ENCODE assay signal across 21 mouse cellular contexts in the genomic region with DNA sequence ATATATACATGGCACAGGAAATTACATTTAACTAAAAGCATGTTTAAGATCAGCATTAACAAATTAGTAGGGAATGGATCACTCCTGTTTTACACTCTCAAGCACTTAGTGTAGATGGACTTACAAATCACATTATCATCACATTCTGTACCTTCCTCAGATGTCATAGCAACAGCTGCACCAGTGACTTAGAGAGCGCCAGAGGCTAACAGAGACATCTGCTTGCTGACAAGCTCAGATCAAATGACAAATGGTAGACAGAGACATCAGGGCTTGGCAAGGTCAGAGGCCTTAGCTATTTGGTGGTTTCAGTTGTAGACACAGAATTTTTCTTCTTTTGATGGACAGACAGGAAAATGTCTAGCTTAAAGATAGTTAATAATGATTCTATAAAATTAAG.
DNase-seq lines count a peak whose midpoint lies in the region; ATAC-seq lines count a peak whose summit lies in the region.
"Had no signal": no experiment of that assay in that cellular context is flagged by ENCODE, and none has a peak within 500 bp of the region (broad histone marks: within the 10 kb centered on the region; RNA-seq: fewer than 3 reads in every experiment).

No protein-coding gene starts in this region.

- H3K27ac ChIP-seq in forebrain, embryonic 12.5 days = no peak overlapping the region
- no peak overlapping the region for H3K27ac ChIP-seq in forebrain, embryonic 10.5 days
- H3K27ac ChIP-seq in midbrain, embryonic 13.5 days = no peak overlapping the region
- H3K27ac ChIP-seq in midbrain, embryonic 15.5 days = no peak overlapping the region
- no peak overlapping the region for H3K27ac ChIP-seq in hindbrain, embryonic 13.5 days
- H3K27ac ChIP-seq: forebrain, embryonic 13.5 days had no signal

- ATAC-seq in forebrain, embryonic 12.5 days (ENCODE audit: low FRiP score) = 0 out of 2 replicates have a peak, but pooled peaks have one; percentile 17
- 0 out of 2 replicates have a peak, but pooled peaks have one; percentile 37 for ATAC-seq in midbrain, embryonic 13.5 days
- ATAC-seq in midbrain, embryonic 15.5 days (replicated peaks) = no peak
- 0 out of 2 replicates have a peak, but pooled peaks have one; percentile 13 for ATAC-seq in hindbrain, embryonic 13.5 days (ENCODE audit: low FRiP score)
- ATAC-seq: forebrain, embryonic 13.5 days had no signal

- 73% methylated on average over 1 of the region's 1 CpGs for WGBS in forebrain, embryonic 12.5 days
- 66% methylated on average over 1 of the region's 1 CpGs for WGBS in forebrain, embryonic 10.5 days
- 36% methylated on average over 1 of the region's 1 CpGs for WGBS in midbrain, embryonic 13.5 days
- 29% methylated on average over 1 of the region's 1 CpGs for WGBS in midbrain, embryonic 15.5 days
- WGBS in hindbrain, embryonic 13.5 days = 44% methylated on average over 1 of the region's 1 CpGs

- H3K4me1 ChIP-seq in forebrain, embryonic 12.5 days = no peaks in the 10 kb centered on the region
- no peaks in the 10 kb centered on the region for H3K4me1 ChIP-seq in forebrain, embryonic 10.5 days
- H3K4me1 ChIP-seq in midbrain, embryonic 13.5 days (replicated peaks) = no peaks in the 10 kb centered on the region
- H3K4me1 ChIP-seq in midbrain, embryonic 15.5 days = no peaks in the 10 kb centered on the region
- 0 out of 2 replicates have a peak, but pooled peaks cover 2% of the 10 kb centered on the region for H3K4me1 ChIP-seq in hindbrain, embryonic 13.5 days (replicated peaks)
- H3K4me1 ChIP-seq: forebrain, embryonic 13.5 days; megakaryocyte, embryonic 14.5 days had no signal

- H3K27me3 ChIP-seq in forebrain, embryonic 12.5 days = no peaks in the 10 kb centered on the region
- H3K27me3 ChIP-seq in forebrain, embryonic 10.5 days (ENCODE audit: poor library complexity, severe bottlenecking) = no peaks in the 10 kb centered on the region
- no peaks in the 10 kb centered on the region for H3K27me3 ChIP-seq in midbrain, embryonic 13.5 days
- H3K27me3 ChIP-seq in midbrain, embryonic 15.5 days (replicated peaks) = no peaks in the 10 kb centered on the region
- no peaks in the 10 kb centered on the region for H3K27me3 ChIP-seq in hindbrain, embryonic 13.5 days
- H3K27me3 ChIP-seq: forebrain, embryonic 13.5 days; megakaryocyte, embryonic 14.5 days had no signal

- H3K36me3 ChIP-seq in forebrain, embryonic 12.5 days (replicated peaks) = no peaks in the 10 kb centered on the region
- no peaks in the 10 kb centered on the region for H3K36me3 ChIP-seq in forebrain, embryonic 10.5 days (replicated peaks)
- no peaks in the 10 kb centered on the region for H3K36me3 ChIP-seq in midbrain, embryonic 13.5 days
- H3K36me3 ChIP-seq in midbrain, embryonic 15.5 days (replicated peaks) = no peaks in the 10 kb centered on the region
- H3K36me3 ChIP-seq in hindbrain, embryonic 13.5 days = no peaks in the 10 kb centered on the region

- H3K4me2 ChIP-seq in forebrain, embryonic 12.5 days = no peak overlapping the region
- no peak overlapping the region for H3K4me2 ChIP-seq in midbrain, embryonic 13.5 days (replicated peaks)
- no peak overlapping the region for H3K4me2 ChIP-seq in midbrain, embryonic 15.5 days
- no peak overlapping the region for H3K4me2 ChIP-seq in hindbrain, embryonic 13.5 days
- H3K4me2 ChIP-seq: forebrain, embryonic 13.5 days; liver, embryonic 11.5 days had no signal

- H3K9me3 ChIP-seq in forebrain, embryonic 12.5 days = no peaks in the 10 kb centered on the region
- no peaks in the 10 kb centered on the region for H3K9me3 ChIP-seq in forebrain, embryonic 10.5 days
- H3K9me3 ChIP-seq in midbrain, embryonic 13.5 days = peaks cover under 1% of the 10 kb centered on the region; the same call in 1 of the 2 replicates
- 0 out of 2 replicates have a peak, but pooled peaks cover under 1% of the 10 kb centered on the region for H3K9me3 ChIP-seq in midbrain, embryonic 15.5 days
- no peaks in the 10 kb centered on the region for H3K9me3 ChIP-seq in hindbrain, embryonic 13.5 days
- H3K9me3 ChIP-seq: megakaryocyte, embryonic 14.5 days had no signal

- no peak overlapping the region for H3K9ac ChIP-seq in forebrain, embryonic 12.5 days
- no peak overlapping the region for H3K9ac ChIP-seq in midbrain, embryonic 13.5 days (replicated peaks)
- H3K9ac ChIP-seq in midbrain, embryonic 15.5 days = no peak overlapping the region
- H3K9ac ChIP-seq in hindbrain, embryonic 13.5 days = no peak overlapping the region
- H3K9ac ChIP-seq: forebrain, embryonic 13.5 days had no signal

- DNase-seq in forebrain, embryonic 10.5 days (ENCODE audit: extremely low spot score, low spot score) = no peak
- DNase-seq in gastrocnemius, postnatal 10 days = no peak
- DNase-seq in adrenal gland, postnatal 10 days = no peak
- no peak for DNase-seq in cerebellum, adult 9-11 months
- DNase-seq: cerebellum, adult 2 months; gastrocnemius, postnatal 14 days; heart, adult 18-20 months; heart, postnatal 36 days; kidney, adult 9 months; kidney, postnatal 36 days; left cerebral cortex, postnatal 4 days; lung, adult 18-20 months; right cerebral cortex, adult 18-20 months; thymus, postnatal 25 days had no signal

- H3K4me3 ChIP-seq in forebrain, embryonic 12.5 days (replicated peaks) = no peak overlapping the region
- H3K4me3 ChIP-seq in forebrain, embryonic 10.5 days = no peak overlapping the region
- H3K4me3 ChIP-seq in midbrain, embryonic 13.5 days (replicated peaks) = no peak overlapping the region
- no peak overlapping the region for H3K4me3 ChIP-seq in midbrain, embryonic 15.5 days
- H3K4me3 ChIP-seq in hindbrain, embryonic 13.5 days = no peak overlapping the region
- H3K4me3 ChIP-seq: forebrain, embryonic 13.5 days; megakaryocyte, embryonic 14.5 days had no signal
